Mouse (Mus musculus) erythroblast, adult 5-6 weeks (primary cell): ENCODE measurements around the gene Lgmn. TPM values are rescaled to one million over a fixed set of nuclear protein-coding genes. Genes with fewer than 3 reads are reported as not detected.

ENCODE experiments used
- ATAC-seq: replicated peaks from 2 replicates; pipeline ENCODE4 v1.8.0; 2016; ENCODE audit warnings: moderate number of reproducible peaks, mild to moderate bottlenecking, moderate TSS enrichment, inconsistent platforms; ENCODE audit not compliant: poor library complexity, low FRiP score, severe bottlenecking
- total RNA-seq, 2 experiments: library from RNA; stranded (forward) in 1 of 2; stranded (reverse) in 1 of 2; fragments of 150-400 nt in 1 of 2; fragments of 200-764, 138-1000 nt in 1 of 2; gene quantifications; 2 replicates each; pipeline versions ENCODE4 v1.2.3 to v1.2.4; 2015 to 2017; ENCODE audit warnings: low replicate concordance in 2 of 2

Lgmn gene
- total RNA-seq, 2 experiments from 2014 or later, result 27.1 to 29.1 TPM

GRCm38 (mm10) chr12:102361189-102362161 lies 78.1 kb downstream of the Lgmn start:
- ATAC-seq, result no peak

- ATAC-seq, result no peak
Measured at GRCm38 (mm10) chr12:102359390-102359789, 80.2 kb downstream of the Lgmn start.

- no peak for ATAC-seq
Measured at GRCm38 (mm10) chr12:102356781-102357180, 82.8 kb downstream of the Lgmn start.

GRCm38 (mm10) chr12:102355784-102356183 lies 83.8 kb downstream of the Lgmn start:
- no peak for ATAC-seq

- ATAC-seq, result no peak
Measured at GRCm38 (mm10) chr12:102354126-102354984, 85.3 kb downstream of the Lgmn start.

- no peak for ATAC-seq
Measured at GRCm38 (mm10) chr12:102350997-102351396, 88.6 kb downstream of the Lgmn start.

- ATAC-seq, result no peak
Measured at GRCm38 (mm10) chr12:102348447-102348846, 91.2 kb downstream of the Lgmn start.

GRCm38 (mm10) chr12:102346507-102346906 lies 93.1 kb downstream of the Lgmn start:
- no peak for ATAC-seq

GRCm38 (mm10) chr12:102345031-102345815 lies 94.4 kb downstream of the Lgmn start:
- no peak for ATAC-seq

Other genes with a start within 250 kb of the Lgmn start
- 42.0 and 48.8 TPM in 2 replicates for gene Rin3, start 156.8 kb downstream of the Lgmn start, total RNA-seq (2015; ENCODE audit: low replicate concordance)
- 30.0 and 33.7 TPM in 2 replicates for gene Rin3, start 156.8 kb downstream of the Lgmn start, total RNA-seq (2017; ENCODE audit: low replicate concordance)
- 13.2 and 15.0 TPM in 2 replicates for gene Golga5, start 29.3 kb upstream of the Lgmn start, total RNA-seq (2015; ENCODE audit: low replicate concordance)
- gene Golga5, start 29.3 kb upstream of the Lgmn start, total RNA-seq (2017; ENCODE audit: low replicate concordance), result 15.6 and 29.0 TPM in 2 replicates
- gene Chga, start 115.2 kb upstream of the Lgmn start, total RNA-seq (2015; ENCODE audit: low replicate concordance), result not detected in 2 replicates
- gene Chga, start 115.2 kb upstream of the Lgmn start, total RNA-seq (2017; ENCODE audit: low replicate concordance), result not detected in 2 replicates